Mouse (Mus musculus) ES-E14 (cell line): ENCODE measurements around the gene Lrrc8d. TPM values are rescaled to one million over a fixed set of nuclear protein-coding genes. Genes with fewer than 3 reads are reported as not detected.
A peak's percentile ranks its signal among the peaks of the same experiment; 100 is the strongest.

Experiments used
- DNase-seq: peaks from one replicate; pipeline ENCODE4 v3.0.0-alpha.2; 2013; ENCODE audit warnings: low read depth, low spot score
- H3K27ac ChIP-seq: 2 replicates; pipeline ENCODE4 v1.5.1; 2012; ENCODE audit warnings: low read depth, mild to moderate bottlenecking, low read length, moderate library complexity, mixed read lengths; ENCODE audit not compliant: poor library complexity, insufficient read depth, severe bottlenecking
- H3K36me3 ChIP-seq: 2 replicates; pipeline ENCODE4 v1.6.1; 2012; ENCODE audit warnings: mild to moderate bottlenecking, low read length, moderate library complexity, mixed read lengths; ENCODE audit not compliant: control insufficient read depth, poor library complexity, insufficient read depth, severe bottlenecking
- H3K4me1 ChIP-seq, 2 experiments: fragments of 150-350 bp in 1 of 2; sonication (generic) in 1 of 2; 2 replicates each; pipeline ENCODE4 v1.6.1; 2012; ENCODE audit warnings: low read length in 2 of 2, mild to moderate bottlenecking in 1 of 2, mixed read lengths in 1 of 2; ENCODE audit not compliant: control insufficient read depth in 2 of 2, insufficient read depth in 2 of 2, poor library complexity in 1 of 2
- H3K4me3 ChIP-seq, 2 experiments: fragments of 150-350 bp in 1 of 2; sonication (generic) in 1 of 2; 2 replicates each; pipeline ENCODE4 v1.5.1; 2012; ENCODE audit warnings: low read length in 2 of 2, low read depth in 1 of 2, mild to moderate bottlenecking in 1 of 2, mixed read lengths in 1 of 2; ENCODE audit not compliant: insufficient read depth in 1 of 2, poor library complexity in 1 of 2, severe bottlenecking in 1 of 2
- H3K9ac ChIP-seq: 2 replicates; pipeline ENCODE4 v1.6.1; 2012; ENCODE audit warnings: low read depth, mild to moderate bottlenecking, low read length, mixed read lengths; ENCODE audit not compliant: poor library complexity, insufficient read depth, severe bottlenecking
- H3K9me3 ChIP-seq: fragments of 150-350 bp; sonication (generic); 2 replicates; pipeline ENCODE4 v1.6.1; 2012; ENCODE audit warnings: low read depth, mild to moderate bottlenecking, low read length; ENCODE audit not compliant: control insufficient read depth, insufficient read depth
- CHD2 ChIP-seq: IDR thresholded peaks from 2 replicates; pipeline ENCODE4 v1.6.1; 2014; ENCODE audit warnings: mild to moderate bottlenecking, low read depth, low read length, inconsistent platforms
- HCFC1 ChIP-seq: IDR thresholded peaks from 2 replicates; pipeline ENCODE4 v1.6.1; 2012; ENCODE audit warnings: low read length, inconsistent platforms, borderline replicate concordance; ENCODE audit not compliant: insufficient read depth
- MAFK ChIP-seq: IDR thresholded peaks from 2 replicates; pipeline ENCODE4 v1.6.1; 2014; ENCODE audit warnings: mild to moderate bottlenecking, low read depth, low read length, inconsistent platforms; ENCODE audit not compliant: insufficient read depth
- ZC3H11A ChIP-seq: IDR thresholded peaks from 2 replicates; pipeline ENCODE4 v1.6.1; 2012; ENCODE audit warnings: low read depth, mild to moderate bottlenecking, inconsistent platforms, low read length, borderline replicate concordance
- ZNF384 ChIP-seq: IDR thresholded peaks from 2 replicates; pipeline ENCODE4 v1.6.1; 2012; ENCODE audit warnings: low read depth, low read length, inconsistent platforms
- in situ Hi-C, 2 experiments: fragments of 600-800 bp; cut with MboI; formaldehyde crosslinking; loops; one replicate each; pipeline ENCODE4 v1.15.1; 2025; ENCODE audit warnings: low sequenced_read_pairs in 2 of 2, inconsistent platforms in 1 of 2; ENCODE audit not compliant: unreplicated experiment in 2 of 2
- total RNA-seq: library from RNA; depleted of rRNA; stranded (reverse); fragments of 300-350 nt; gene quantifications from 2 replicates; pipeline ENCODE4 v1.2.3, GENCODE M21; 2012

The Lrrc8d gene
- total RNA-seq, 1 experiment: 23.2 TPM

- Histone ChIP-seq H3K4me3 (no peak overlapping the region), H3K27ac (no peak overlapping the region), H3K36me3 (no peaks in the 10 kb centered on the region), H3K9ac (no peak overlapping the region), H3K4me1 (peaks cover 0 to 3% of the 10 kb centered on the region in 2 experiments; a peak in 2 of 4 replicates), H3K9me3 (no peaks in the 10 kb centered on the region)
- peak; percentile 72 for DNase-seq
- in situ Hi-C loops: loop anchor here in 1 of 2 experiments (5.0 kb wide), 1 partner anchor 247 kb away; no protein-coding TSS in a partner anchor
- TF ChIP-seq ZC3H11A (peak; percentile 27; the same call in 1 of the 2 replicates), MAFK (no peak)
Observed at GRCm38 (mm10) chr5:105654237-105655063, 45.3 kb upstream of the Lrrc8d start.

DNA sequence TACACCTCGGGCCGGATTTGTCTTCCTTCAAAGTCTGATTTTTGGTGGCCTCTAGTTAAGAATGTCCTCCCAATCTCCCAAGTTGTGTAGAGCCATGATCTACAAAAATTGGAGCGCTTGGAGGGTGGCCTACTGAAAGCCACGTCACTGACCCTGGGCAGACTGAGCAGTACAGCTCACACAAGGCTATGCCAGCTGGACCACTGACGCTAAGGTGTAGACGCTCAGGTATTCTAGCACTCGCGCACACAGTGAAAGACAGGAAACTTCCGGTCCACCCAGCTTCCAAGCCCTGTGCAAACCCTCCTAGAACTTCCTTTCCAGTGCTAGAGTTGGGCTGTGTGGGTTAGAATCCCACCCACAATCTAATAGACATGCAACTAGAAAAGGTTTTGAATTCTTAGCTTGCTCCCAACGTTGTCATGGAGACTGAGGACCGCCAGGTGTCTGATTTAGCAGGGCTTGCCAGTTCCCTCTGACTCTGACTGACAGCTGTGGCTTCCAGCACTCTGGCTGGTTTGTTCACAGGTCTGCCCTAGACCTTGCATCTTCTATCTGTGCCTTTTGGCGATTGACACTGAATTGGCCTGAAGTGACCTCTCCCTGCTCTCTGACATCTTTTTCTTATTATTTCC is 44.6 kb upstream of the Lrrc8d start:
- H3K9me3 ChIP-seq: no peaks in the 10 kb centered on the region
- no peak for TF ChIP-seq MAFK
- no peak for TF ChIP-seq HCFC1
- TF ChIP-seq ZNF384: no peak
- TF ChIP-seq ZC3H11A: no peak
- no peak for TF ChIP-seq CHD2
- H3K4me3 ChIP-seq: no peak overlapping the region
- no peaks in the 10 kb centered on the region for H3K36me3 ChIP-seq
- no peak overlapping the region for H3K9ac ChIP-seq
- in situ Hi-C loops: no loop called here
- no peak overlapping the region for H3K27ac ChIP-seq
- peaks cover 0 to 3% of the 10 kb centered on the region in 2 experiments; a peak in 2 of 4 replicates for H3K4me1 ChIP-seq
- no peak for DNase-seq

GRCm38 (mm10) chr5:105661894-105662293 is 37.9 kb upstream of the Lrrc8d start:
- in situ Hi-C loops: no loop called here
- Histone ChIP-seq H3K4me1 (no peaks in the 10 kb centered on the region), H3K4me3 (no peak overlapping the region), H3K9me3 (no peaks in the 10 kb centered on the region), H3K36me3 (no peaks in the 10 kb centered on the region), H3K9ac (no peak overlapping the region), H3K27ac (no peak overlapping the region)
- TF ChIP-seq CHD2 (no peak), HCFC1 (no peak), ZC3H11A (no peak), MAFK (no peak), ZNF384 (no peak)
- no peak for DNase-seq

- in situ Hi-C loops: no loop called here
- H3K4me3 ChIP-seq: no peak overlapping the region
- H3K9me3 ChIP-seq: no peaks in the 10 kb centered on the region
- H3K36me3 ChIP-seq: no peaks in the 10 kb centered on the region
- no peak overlapping the region for H3K27ac ChIP-seq
- no peak overlapping the region for H3K9ac ChIP-seq
- peaks cover 1 to 7% of the 10 kb centered on the region in 2 experiments for H3K4me1 ChIP-seq
- no peak for DNase-seq
- TF ChIP-seq CHD2 (no peak), MAFK (no peak), ZC3H11A (no peak), HCFC1 (no peak), ZNF384 (no peak)
Observed at GRCm38 (mm10) chr5:105666930-105667329, 32.8 kb upstream of the Lrrc8d start.
